Mouse (Mus musculus) layer of hippocampus, adult 11-12 months (tissue): ENCODE results near the gene Fat1.

ENCODE experiments used
- DNase-seq: peaks from one replicate; pipeline ENCODE4 v3.0.0; 2022; ENCODE audit warnings: low spot score

The Fat1 gene

GRCm38 (mm10) chr8:44962572-44963231 is 27.5 kb downstream of the Fat1 start:
- DNase-seq: no peak

DNA sequence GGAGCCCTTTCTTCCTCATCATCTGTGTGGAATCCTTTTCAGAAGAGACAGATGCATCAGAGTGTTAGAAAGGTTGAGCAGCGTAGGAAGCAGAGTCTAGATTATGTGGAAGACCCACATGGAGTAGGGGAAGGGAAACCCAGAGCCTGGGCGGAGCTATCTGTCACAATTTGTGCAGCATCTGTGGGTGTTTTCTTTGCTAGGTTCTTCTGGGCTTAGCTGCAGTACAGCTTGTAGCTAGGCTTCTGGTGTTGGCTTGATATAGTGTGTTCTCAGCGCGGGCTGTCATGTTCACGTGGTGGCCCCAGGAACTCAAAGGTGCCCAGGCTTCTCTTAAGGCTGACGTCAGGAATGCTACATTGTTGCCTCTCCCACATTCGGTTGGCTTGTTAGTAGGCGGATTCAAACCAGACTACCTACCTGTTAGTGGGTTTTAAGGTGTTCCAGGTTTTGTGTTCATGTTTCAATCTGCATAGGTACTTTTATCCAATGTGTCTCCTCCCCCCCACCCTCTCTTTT is 32.3 kb downstream of the Fat1 start:
- DNase-seq: no peak

GRCm38 (mm10) chr8:44970093-44970492 is 34.8 kb downstream of the Fat1 start:
- DNase-seq: no peak

DNA sequence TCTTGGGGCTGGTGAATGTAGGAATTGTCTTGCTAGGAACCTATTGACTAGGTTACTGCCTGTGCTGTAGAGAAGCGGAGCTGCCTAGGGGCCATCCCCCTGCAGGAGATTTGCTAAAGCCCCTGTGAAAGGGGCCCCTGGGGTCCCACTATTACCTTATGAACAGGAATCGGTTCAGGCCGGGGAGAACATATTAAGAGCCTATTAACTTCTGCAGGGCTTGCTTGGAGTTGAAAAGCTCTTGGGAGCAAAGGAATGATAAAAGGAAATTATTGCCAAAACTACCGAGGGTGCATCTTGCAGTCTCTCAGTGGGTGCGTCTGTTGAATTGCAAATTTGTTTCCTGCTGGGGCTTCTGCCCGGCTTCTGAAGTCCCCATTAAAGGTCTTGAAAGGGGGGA is 36.1 kb downstream of the Fat1 start:
- DNase-seq: no peak

DNA sequence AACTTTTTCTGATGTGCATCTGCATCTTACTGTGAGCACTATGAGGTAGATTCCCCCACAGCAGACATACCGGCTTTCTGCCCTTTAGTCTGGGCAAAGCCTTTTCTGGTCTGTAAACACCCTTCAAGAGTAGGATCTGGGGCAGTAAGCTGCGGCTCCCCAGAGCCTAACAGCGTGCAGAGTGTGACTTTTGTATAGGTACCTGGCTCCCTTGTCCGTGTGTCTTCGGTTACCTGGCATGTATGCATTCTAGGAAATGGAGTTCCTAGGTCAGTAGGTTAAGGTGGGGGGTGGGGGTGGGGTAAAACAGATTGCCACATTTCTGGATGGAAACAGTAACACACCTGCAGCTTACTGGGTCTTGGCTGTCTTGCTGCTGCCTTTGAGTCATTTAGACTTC is 36.7 kb downstream of the Fat1 start:
- DNase-seq: no peak

DNA sequence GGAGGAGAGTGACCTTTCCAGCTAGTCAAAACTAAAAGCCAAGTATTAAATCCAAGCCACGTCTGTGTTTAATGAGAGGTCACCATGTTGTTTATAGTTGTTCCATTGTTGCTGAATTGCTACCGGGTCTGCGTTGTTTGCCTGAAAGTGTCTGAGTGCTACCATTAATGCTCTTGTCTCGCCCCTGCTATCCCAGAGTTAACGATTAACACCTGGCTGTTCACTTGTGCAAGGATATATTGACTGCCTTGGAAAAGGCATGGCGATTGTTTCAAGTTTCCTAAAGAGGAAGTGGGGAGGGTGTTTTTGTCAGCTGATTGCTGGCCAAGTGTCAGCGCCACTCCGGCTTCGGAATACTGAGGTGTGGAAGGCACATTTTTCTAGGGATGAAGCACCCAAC is 39.9 kb downstream of the Fat1 start:
- no peak for DNase-seq

- DNase-seq: no peak
These were observed 40.4 kb downstream of the Fat1 start for GRCm38 (mm10) chr8:44975654-44976053.

- DNase-seq: no peak
These were observed 43.4 kb downstream of the Fat1 start for GRCm38 (mm10) chr8:44978622-44979021.

DNA sequence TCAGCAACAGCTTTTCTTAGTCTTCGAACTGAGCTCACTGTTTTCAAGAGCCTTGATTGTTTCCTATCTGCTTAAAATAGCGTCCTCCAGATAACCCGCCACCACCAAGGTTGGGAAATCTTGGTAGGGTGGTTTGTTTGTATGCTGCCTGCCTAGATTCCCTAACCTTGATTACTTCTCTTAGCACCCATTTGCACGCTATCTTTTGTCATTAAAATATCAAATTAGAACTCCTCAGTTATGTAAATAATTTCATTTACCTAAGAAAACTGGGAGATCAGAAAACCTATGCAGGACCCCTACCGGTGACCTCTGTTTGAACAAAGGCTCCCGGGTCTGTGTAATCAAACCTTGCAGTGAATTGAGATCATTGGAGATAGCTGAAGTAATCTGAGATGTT is 44.0 kb downstream of the Fat1 start:
- no peak for DNase-seq

- peak; percentile 60 for DNase-seq
These were observed 44.8 kb downstream of the Fat1 start for GRCm38 (mm10) chr8:44980030-44980429.

DNA sequence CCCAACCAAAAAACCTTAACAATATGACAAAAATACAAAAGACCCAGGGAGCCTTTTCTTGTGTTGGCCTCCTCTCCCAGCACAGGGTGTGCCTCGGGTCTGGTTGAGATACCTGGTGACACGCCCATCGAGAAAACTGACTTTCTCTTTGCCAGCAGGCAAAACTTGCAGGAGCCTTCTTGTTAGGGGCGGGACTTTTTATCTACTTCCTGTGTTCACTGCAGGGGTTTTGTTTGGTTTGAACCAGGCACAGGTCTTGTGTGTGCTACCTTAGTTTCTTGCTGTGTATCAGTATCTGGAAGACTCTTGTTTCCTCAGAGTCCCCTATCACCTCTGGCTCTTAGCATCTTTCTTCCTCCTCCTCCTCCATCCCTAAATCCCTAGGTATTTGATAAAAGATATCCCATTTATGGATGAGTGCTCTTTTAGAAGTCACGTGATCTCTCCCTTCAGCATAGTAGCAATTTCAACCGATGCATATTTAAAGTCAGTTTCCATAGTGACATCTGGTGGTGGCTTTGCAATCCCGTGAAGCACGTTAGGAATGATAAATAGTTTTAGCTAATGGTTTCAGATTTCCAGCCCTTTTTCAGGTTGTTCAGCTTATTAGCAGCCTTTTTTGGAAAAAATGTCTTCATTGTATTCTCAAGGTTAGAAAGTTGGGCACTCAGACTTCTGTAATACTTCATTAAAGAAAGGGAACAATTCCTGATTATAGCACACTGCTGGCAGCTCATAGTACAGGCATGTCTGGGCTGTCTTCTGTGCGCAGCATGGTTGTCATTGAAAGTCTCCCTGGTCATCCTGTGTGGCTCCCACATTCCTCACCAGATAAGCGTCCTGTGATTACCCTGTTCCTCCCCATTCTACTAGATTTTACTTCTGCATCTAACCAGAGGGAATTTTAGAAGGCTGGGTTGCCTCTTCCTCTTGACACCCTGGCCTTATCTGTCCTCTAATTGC is 50.4 kb downstream of the Fat1 start:
- DNase-seq: peak; percentile 50

GRCm38 (mm10) chr8:44991700-44992487 is 56.6 kb downstream of the Fat1 start:
- no peak for DNase-seq

- DNase-seq: no peak
These were observed 57.4 kb downstream of the Fat1 start for GRCm38 (mm10) chr8:44992664-44993063.

DNA sequence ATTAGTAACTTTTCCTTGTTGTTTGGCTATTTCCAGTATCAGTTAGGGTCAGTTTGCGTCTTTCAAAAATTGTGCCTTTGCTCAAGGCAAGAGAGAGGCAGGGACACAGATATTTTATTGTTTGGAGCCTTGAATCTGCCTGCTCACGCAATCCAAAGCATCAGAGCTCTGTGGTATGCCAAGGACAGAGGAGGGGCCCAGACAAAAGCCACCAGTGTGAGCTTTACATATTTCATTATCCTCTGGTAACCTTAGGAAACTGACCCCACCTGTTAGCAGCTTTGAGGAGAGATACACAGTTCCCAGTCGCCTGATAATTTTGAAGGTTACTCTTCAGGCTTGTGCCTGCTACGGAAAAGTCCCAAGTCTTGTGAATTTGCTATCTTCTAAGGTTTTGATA is 58.1 kb downstream of the Fat1 start:
- DNase-seq: no peak

DNA sequence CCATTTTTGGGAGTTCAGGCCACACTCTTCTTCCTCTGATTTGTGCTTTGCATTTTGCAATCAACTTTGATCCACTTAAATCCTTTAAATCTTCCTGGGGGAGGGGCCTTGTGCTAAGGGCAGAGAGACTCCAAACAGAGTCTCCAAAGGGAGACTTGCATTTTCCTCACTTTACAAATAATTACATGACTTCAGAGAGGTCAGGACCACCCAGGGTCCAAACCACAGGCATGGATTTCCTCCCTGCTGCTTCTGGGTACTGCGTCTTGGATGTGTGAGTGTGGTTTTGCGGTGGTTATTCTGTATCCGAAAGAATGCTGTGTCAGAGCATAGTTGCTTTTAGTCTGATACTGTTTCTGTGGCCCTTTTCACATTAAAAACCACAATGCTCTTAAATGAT is 61.2 kb downstream of the Fat1 start:
- no peak for DNase-seq

GRCm38 (mm10) chr8:44997321-44997720 is 62.1 kb downstream of the Fat1 start:
- no peak for DNase-seq

- no peak for DNase-seq
These were observed 62.6 kb downstream of the Fat1 start for GRCm38 (mm10) chr8:44997829-44998228.

GRCm38 (mm10) chr8:44998275-44998674 is 63.0 kb downstream of the Fat1 start:
- DNase-seq: no peak

DNA sequence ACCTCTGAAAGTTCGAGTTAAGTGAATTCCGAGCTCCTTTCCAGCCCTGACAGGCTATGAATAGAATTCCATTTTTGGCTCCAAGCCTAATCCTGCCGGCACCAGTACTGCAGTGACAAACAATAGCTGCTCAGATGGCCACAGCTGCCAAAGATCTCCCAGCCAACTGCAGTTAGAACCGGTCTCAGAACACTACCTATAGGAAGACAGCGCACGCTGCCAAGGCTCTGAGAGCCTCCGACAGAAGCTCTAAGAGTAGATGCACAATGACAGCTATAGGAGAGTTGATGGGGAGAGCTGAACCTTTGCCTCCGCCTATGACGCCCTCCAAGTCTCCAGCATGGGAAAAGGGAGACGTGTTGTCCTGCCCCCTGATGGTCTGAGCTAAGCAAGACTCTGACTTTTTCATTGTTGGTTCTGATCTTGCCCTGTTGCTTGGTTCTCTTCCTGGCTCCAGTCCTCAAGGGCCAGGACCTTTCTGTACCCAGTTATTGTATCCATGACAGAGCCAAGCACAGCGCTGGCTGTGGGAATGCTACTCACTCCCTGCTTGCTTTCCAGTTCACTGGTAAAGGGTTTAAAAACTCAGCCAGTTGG is 63.5 kb downstream of the Fat1 start:
- peak; percentile 70 for DNase-seq

GRCm38 (mm10) chr8:45001577-45002197 is 66.4 kb downstream of the Fat1 start:
- no peak for DNase-seq

DNA sequence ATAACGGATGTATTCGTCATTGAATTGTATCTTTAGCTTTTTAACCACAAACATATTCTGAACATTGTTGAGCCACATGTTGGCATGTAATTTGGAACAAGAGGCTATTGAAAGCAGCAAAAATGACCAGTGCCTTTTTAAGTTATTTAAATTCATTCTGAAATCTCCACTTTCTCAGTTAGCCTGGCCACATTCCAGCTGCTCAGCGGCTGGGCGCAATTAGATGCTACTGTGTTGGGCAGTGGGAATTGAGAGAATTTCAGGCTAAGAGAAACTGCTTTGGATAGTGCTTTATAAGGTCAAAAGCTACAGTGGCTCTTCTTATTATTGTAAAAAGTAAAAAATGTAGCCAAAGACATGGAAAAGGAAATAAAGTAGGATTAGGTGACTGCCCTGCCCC is 67.4 kb downstream of the Fat1 start:
- no peak for DNase-seq
